Mouse (Mus musculus): Measurements from ENCODE around the gene 6330403K07Rik.
A peak's percentile ranks its signal among the peaks of the same experiment; 100 is the strongest.

The 6330403K07Rik gene

DNA sequence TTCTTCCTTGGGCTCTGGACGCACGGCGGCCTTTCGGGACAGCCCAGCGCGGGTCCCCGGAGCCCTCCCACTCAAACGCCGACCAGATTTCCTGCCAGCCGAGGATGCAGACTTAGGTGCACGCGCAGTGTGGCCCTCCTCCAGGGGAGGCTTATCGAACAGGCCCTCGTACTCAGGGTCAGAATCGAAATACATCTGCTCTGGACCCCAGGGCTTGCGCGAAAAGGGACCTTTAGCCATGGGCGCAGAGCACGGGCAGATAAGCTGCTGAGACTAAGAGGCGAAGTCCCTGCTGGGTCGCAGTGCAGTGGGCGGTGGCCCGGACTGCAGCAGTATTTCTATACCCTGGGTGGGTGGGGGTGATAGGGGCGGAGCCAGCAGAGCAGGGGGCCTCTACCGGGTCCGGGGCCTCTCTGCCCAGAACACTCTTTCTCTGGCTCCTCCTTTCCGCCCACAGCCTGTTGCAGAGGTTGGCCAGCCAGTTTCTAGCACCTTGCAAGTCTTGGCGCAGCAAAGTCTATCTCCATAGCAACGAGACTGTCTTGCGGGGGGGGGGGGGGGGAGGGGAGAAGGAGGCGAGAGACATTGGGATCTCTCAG, at the start of gene 6330403K07Rik:
TSS of gene 6330403K07Rik (minus strand) at position 351 of the 599 bp plus-strand sequence.
- peak; percentile 29 for DNase-seq

DNA sequence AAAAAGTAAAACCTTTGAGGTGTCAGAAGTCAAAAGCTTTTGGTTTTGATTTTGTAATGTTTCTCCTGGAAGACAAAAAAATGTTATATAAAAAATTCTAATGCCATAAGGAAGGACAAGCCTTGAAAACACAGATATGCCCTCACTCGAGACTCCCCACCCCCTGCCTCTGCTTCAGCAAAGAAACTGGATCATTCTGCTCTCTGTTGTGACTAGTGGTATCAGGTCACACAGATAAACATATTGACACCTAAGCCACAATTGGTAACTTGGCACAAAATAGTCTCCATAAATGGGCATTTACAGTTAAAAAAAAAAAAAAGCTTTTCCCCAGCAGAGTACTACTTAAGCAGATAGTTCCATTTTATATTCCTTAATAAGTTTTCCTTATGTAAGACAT, 43.0 kb upstream of the 6330403K07Rik start:
- no peak for DNase-seq

- peak; percentile 7 for DNase-seq
Observed at GRCm38 (mm10) chr11:71052554-71052953, 19.2 kb upstream of the 6330403K07Rik start.

- no peak for DNase-seq
Observed at GRCm38 (mm10) chr11:71039526-71040298, 6.4 kb upstream of the 6330403K07Rik start.

DNA sequence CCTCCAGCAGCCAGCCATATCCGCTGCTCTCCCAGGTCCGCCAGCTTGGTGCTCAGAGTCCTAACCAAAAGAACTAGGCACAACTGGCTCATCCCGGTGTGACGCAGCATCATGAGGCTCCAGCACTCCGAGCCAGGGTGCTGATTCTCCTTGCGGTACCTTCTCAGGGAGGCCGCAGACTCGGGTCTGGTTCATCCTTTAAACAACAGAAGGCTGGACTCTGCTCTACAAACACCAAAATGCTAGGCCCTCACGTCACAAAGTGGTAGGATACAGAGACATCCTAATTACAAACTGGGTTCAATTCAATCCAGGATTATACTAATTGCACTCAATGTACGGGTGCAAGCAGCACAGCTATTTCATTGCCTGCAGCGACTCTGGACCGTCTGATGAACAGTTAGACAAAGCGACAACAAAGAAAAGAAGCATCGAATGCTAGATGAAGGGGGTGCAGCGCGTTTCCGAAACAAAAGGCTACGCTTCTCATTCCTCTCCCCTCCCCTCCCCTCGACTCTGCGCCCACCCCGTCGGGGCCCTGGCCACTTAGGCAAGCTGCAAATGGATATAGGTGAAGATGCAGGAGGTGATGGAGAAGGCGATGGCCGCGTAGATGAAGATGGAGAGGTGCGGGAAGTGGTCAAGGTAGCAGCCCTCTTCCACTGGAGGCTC, 686 bp downstream of the 6330403K07Rik start:
- no peak for DNase-seq

- DNase-seq, result no peak
Observed at GRCm38 (mm10) chr11:71032070-71032469, 1.2 kb downstream of the 6330403K07Rik start.

- no peak for DNase-seq
Observed at GRCm38 (mm10) chr11:71029403-71030118, 3.8 kb downstream of the 6330403K07Rik start.

- no peak for DNase-seq
Observed at GRCm38 (mm10) chr11:71028280-71028679, 5.0 kb downstream of the 6330403K07Rik start.

DNA sequence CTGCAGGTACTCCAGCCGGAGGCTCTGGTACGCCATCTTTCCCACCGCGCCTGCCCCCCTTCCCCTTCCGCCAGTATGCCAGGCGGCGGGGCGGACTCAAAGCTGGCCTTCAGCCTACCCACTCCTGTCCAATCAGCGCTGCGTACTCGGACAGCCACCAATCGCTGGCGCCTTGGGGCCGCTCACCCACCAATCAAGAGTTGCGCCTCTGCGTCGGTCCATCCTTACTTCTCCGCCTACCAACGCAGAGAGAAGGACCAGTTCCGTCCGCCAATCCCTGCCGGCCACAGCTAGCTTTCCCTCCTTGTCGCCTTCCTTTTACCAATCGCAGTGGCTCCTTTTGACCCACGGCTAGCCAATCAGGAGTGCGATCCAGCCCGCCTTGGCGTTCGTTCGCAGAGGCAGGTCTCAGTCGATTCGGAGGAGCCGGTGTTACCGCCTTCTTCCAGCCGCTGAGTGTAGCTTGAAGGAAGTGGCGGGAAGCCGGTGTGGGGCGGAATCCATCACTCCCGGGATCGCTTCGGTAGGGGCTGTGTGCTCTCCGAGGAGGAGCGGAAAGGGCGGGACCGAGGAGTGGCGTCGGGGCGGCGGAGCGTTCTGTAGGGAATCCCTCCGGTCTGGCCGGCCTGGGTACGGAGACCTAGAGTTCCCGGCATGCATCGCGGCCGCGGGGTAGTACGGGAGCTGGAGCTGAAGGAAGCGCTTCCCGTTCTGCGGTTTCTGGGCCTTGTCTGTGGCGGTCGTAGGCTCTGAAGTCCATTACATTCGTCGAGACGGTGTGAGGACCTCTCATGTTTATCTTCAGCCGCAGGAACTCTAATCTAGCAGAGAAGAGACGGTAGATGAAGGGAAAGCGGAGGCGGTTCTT, 13.9 kb downstream of the 6330403K07Rik start, which contains the start of the genes Mis12 and Derl2:
TSS of gene Mis12 (plus strand) at position 411 of the 868 bp plus-strand sequence.
TSS of gene Derl2 (minus strand) at position 641 of the 868 bp plus-strand sequence.
- DNase-seq, result peak; percentile 97

DNA sequence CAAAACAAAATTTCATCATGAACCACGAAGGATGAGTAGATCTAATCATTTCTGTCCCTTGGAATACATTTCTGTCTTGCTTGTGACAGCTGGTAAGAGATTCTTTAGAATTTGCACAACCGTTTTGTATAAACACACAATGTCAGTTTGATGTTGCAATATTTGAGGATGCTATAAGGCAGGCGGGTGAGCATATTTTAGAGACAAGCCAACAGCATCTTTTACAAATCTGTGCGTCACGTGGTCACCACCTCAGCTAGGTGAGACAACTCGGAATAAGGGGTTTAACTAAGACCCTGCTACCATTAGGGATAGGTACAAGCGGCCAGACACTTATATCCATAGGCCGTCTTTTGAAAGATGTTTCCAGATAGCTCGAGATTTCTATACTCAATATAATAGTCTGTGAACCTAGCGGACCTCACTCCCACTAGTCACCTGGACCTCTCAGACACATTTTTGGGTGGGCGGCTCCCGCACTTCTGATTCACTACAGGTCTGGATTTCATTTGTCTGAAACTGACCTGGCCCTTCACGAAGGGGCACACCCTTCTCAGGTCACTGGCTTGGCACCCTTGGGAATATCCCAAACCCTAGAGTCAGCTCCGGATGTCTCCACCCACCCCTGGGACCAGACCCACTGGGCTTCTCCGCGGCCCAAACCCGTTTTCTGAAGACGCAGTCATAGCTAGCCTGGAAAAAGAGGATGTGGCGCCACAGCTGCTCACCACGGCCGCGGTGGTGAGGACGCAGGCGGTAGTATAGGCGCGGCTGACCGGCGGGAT, 14.7 kb downstream of the 6330403K07Rik start:
- no peak for DNase-seq

- DNase-seq, result no peak
Observed at GRCm38 (mm10) chr11:71017051-71017450, 16.3 kb downstream of the 6330403K07Rik start.

DNA sequence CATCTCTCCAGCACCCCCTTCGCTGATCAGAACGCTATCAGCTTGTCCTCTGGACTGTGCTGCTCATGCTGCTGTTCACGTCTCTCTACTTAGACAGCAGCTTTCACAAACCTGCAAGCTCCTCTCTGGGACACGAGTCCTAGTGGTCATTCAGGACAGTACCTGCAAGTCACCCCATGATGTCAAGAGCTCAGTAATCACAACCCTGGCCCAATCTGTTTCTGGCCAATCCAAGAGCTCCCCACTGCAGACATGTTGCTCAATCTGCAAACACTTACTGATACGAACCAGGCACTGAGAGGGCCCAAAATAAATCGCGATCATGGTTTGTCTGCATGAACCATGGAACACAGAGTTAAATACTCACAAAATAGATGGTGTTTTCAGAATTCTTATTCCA, 20.6 kb downstream of the 6330403K07Rik start:
- DNase-seq, result peak; percentile 7

GRCm38 (mm10) chr11:71008321-71008720, 25.0 kb downstream of the 6330403K07Rik start:
- no peak for DNase-seq

- peak; percentile 9 for DNase-seq
Observed at GRCm38 (mm10) chr11:71007831-71008230, 25.5 kb downstream of the 6330403K07Rik start.

DNA sequence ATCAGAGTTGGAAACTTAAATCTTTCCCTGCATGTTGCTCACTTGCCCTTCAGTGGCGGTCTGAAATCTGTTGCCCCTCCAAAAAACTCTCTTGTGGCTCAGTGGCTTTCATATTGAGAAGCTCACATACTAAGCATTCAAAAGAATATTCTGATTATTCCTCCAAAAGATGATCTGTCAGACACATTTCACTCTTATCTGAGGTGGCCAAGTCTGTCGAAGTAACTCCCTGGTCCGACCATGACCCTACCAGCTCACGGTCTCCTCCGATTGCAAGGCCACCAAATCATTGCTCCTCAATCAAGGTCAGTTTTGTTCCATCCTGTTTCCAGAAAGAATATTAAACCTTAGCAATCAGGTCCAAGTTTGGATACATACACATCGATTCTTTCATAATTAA, 26.3 kb downstream of the 6330403K07Rik start:
- no peak for DNase-seq

- no peak for DNase-seq
Observed at GRCm38 (mm10) chr11:71005046-71005445, 28.3 kb downstream of the 6330403K07Rik start.

DNA sequence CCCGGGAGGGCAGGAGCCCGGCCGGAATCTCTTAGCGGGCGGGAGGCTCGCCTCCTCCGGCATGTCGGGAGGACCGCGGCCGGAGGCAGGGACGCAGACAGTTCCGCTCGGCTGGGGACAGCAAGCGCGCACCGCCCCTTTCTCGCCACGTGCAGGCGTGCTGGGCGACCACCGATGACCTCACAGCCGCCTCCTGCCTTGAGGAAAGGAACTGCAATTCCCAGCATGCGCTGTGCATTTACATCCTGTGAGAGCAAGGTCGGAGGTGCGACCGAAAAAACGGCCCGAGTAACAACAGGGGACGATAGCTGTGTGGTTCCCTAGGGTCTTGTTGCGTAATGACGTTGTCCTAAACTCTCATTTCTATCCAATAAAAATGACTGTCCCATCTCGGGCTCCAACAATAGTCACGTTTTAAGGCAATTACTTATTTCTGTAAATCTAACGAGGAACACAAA, 29.0 kb downstream of the 6330403K07Rik start, which contains the start of gene Dhx33:
TSS of gene Dhx33 (minus strand) at position 122 of the 458 bp plus-strand sequence.
- DNase-seq, result peak; percentile 96

DNA sequence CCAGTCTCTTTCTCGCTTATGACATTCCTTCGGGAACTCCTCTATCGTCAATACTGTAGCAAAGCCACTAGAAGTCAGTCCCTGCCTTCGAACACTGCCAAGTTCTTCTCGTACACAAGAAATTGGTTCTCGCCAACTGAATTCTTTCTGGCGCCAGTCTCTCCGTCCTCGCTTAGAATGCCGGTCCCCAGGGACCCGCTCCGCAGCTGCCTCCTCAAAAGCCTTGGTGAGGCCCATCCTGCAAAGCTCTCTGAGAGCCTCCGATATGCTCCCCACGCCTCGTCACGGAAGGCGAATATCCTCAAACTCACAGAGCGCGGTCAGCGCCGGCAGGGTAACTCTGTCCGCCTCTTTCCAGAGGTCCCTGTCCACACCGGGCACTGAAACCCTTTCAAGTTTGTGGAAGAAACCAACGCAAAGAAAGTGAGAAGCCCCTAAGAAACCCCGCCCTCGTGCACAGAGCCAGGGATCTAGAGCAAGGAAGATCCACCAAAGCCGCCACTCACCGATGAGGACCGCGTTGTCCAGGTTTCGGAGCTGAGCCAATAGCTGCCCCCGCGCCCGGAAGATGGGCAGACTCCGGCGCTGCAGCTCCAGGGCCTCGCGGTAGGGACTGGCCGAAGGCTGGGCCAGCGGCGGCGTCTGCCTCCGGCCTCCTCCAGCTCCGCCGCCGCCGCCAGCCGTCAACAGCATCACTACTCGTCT, 29.6 kb downstream of the 6330403K07Rik start:
- no peak for DNase-seq

GRCm38 (mm10) chr11:71001167-71001566, 32.1 kb downstream of the 6330403K07Rik start:
- no peak for DNase-seq

DNA sequence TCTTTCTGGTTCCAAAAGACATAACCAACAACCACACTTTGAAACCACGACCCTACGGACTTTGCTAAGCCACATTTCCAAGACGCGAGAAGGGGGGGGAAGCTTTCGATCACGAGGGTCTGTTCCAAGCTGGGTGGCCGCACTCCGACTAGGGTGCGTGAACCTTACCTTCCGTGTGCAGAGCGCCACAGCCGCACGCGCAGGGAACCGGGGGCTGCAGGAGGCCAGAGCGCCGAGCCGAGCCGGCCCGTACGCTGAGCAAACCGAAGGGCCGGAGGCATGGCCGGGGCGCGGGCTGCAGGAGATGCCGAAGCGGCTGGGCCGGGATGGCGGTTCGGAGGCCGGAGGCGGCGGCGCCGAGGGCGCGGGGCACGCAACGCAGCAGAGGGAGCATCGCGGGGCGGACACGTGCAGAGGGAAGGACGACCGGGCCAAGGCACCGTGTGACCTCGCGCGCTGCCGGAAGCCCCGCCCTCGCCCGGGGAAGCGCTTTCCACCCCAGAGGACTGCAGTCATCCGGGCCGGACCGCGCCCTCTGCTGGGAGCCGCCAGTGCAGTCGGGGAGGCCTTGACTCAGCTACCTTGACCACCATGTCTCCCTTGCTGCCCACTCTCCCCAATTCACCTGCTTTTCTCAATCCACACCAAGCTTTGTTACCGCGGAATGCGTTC, 50.6 kb downstream of the 6330403K07Rik start, which contains the start of gene C1qbp:
TSS of gene C1qbp (minus strand) at position 470 of the 672 bp plus-strand sequence.
- DNase-seq, result peak; percentile 97
